Mouse (Mus musculus) liver, embryonic 16.5 days (tissue): Measurements from ENCODE around the gene Pp2d1. TPM values are rescaled to one million over a fixed set of nuclear protein-coding genes. Genes with fewer than 3 reads are reported as not detected.

Experiments used
- ATAC-seq: fragments of 200-750 bp; cut with Nextera tagmentation; 2 replicates; pipeline ENCODE4 v1.8.0; 2017; ENCODE audit warnings: low read depth, mild to moderate bottlenecking, moderate number of reproducible peaks, moderate library complexity
- H3K27ac ChIP-seq: fragments of 300-500 bp; sonication (generic); 2 replicates; pipeline ENCODE4 v1.5.1; 2014; ENCODE audit warnings: mild to moderate bottlenecking, low read length
- H3K27me3 ChIP-seq: fragments of 300-500 bp; sonication (generic); 2 replicates; pipeline ENCODE4 v1.6.1; 2014; ENCODE audit warnings: low read depth, low read length, mixed read lengths; ENCODE audit not compliant: control insufficient read depth, insufficient read depth
- H3K36me3 ChIP-seq: fragments of 300-500 bp; sonication (generic); 2 replicates; pipeline ENCODE4 v1.6.1; 2014; ENCODE audit warnings: mild to moderate bottlenecking; ENCODE audit not compliant: control insufficient read depth, insufficient read depth
- H3K4me1 ChIP-seq: fragments of 300-500 bp; sonication (generic); 2 replicates; pipeline ENCODE4 v1.6.1; 2014; ENCODE audit warnings: low read depth, low read length, mixed read lengths; ENCODE audit not compliant: control insufficient read depth
- H3K4me2 ChIP-seq: fragments of 300-500 bp; sonication (generic); 2 replicates; pipeline ENCODE4 v1.6.1; 2014; ENCODE audit warnings: low read depth, low read length, mixed read lengths
- H3K4me3 ChIP-seq: fragments of 300-500 bp; sonication (generic); 2 replicates; pipeline ENCODE4 v1.5.1; 2014; ENCODE audit warnings: low read depth, mild to moderate bottlenecking, low read length
- H3K9ac ChIP-seq: fragments of 300-500 bp; sonication (generic); 2 replicates; pipeline ENCODE4 v1.6.1; 2014; ENCODE audit warnings: low read depth, low read length
- H3K9me3 ChIP-seq: fragments of 300-500 bp; sonication (generic); replicated peaks from 2 replicates; pipeline ENCODE4 v1.6.1; 2016; ENCODE audit warnings: low read length; ENCODE audit not compliant: control insufficient read depth
- WGBS: fragments of 180-500 bp; shearing (Covaris S2); extraction: QIAGEN DNeasy Blood & Tissue Kit; methylation state at CpG from one replicate; pipeline ENCODE4 v1.1.7; 2014; ENCODE audit not compliant: insufficient replicate concordance; 5-methylcytosine and 5-hydroxymethylcytosine counted together
- polyA plus RNA-seq: library from polyadenylated mRNA; unstranded; fragments of >200 nt; fragmentation: Nextera tagmentation; extraction: Ambion mirVana; gene quantifications from 2 replicates; pipeline ENCODE4 v1.2.1, GENCODE M21; 2015

Pp2d1 gene
- polyA plus RNA-seq, 1 experiment from 2014 or later, result 0.08 TPM

DNA sequence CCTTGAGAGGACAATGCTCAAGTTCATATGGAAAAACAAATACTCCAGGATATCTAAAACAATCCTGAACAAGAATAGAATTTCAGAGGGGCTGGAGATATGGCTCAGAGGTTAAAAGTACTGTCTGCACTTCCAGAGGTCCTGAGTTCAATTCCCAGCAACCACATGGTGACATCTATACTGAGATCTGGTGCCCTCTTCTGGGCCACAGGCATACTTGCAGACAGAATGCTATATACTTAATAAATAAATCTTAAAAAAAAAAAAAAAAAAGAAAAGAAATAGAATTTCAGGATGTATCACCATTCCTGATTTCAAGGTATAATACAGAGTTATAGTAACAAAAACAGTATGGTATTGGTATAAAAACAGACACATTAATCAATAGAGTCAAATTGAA, 19.9 kb downstream of the Pp2d1 start:
- no peak overlapping the region for H3K4me2 ChIP-seq
- H3K27ac ChIP-seq, result no peak overlapping the region
- no peak for ATAC-seq
- H3K9me3 ChIP-seq, result no peaks in the 10 kb centered on the region
- no peaks in the 10 kb centered on the region; the same call in 1 of the 2 replicates for H3K36me3 ChIP-seq
- no peak overlapping the region for H3K9ac ChIP-seq
- no peaks in the 10 kb centered on the region for H3K27me3 ChIP-seq
- no peak overlapping the region for H3K4me3 ChIP-seq
- no peaks in the 10 kb centered on the region for H3K4me1 ChIP-seq

DNA sequence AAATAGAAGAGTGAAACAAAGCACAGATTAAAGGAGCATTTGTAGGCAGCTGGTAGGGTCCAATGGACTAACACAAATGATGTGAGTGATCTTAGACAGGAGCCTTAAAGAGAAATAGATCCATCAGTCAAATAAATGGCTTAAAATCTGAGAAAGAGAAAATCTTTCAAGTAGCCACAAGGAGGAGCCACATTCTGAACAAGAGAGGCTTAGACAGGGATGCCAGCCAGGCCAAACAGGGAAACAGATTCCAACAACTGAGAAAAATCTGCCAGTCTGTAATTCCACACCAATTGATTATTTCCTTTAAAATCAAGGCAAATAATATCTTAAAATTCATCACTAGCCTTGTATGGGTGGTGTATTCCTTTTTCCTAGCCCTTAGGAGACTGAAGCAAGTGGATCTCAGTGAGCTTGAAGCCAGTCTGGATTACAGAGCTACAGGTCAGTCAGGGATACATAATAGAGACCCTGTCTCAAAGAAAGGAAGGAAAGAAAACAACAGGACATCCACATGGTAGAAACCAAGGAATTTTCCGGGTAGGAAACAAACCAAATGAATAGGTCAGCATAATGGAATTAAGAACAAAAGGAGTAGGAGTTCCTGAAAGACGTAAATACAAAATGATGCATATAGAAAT, 26.8 kb downstream of the Pp2d1 start:
- Histone ChIP-seq H3K4me3 (no peak overlapping the region), H3K4me2 (no peak overlapping the region), H3K27me3 (no peaks in the 10 kb centered on the region), H3K4me1 (no peaks in the 10 kb centered on the region), H3K9me3 (no peaks in the 10 kb centered on the region), H3K36me3 (no peaks in the 10 kb centered on the region; the same call in 1 of the 2 replicates), H3K27ac (no peak overlapping the region), H3K9ac (no peak overlapping the region)
- no peak for ATAC-seq
- WGBS, result 71% methylated on average over 2 of the region's 2 CpGs

DNA sequence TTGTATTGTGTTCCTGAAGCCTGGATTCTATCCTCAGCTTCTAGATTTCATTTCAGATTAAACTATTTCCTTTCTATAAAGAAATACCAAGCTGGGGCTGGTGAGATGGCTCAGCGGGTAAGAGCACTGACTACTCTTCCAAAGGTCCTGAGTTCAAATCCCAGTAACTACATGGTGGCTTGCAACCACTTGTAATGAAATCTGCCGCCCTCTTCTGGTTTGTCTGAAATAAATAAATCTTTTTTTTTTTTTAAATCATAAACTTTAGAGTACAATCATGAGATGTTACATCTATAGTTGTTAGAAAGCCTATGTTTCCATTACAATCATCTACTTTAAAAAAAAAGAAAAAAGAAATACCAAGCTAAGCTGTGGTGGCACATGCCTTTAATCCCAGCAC, 36.3 kb downstream of the Pp2d1 start:
- H3K9me3 ChIP-seq, result no peaks in the 10 kb centered on the region
- WGBS, result 88% methylated on average over 2 of the region's 2 CpGs
- H3K27ac ChIP-seq, result no peak overlapping the region
- H3K4me2 ChIP-seq, result no peak overlapping the region
- H3K27me3 ChIP-seq, result no peaks in the 10 kb centered on the region
- no peaks in the 10 kb centered on the region for H3K4me1 ChIP-seq
- H3K9ac ChIP-seq, result no peak overlapping the region
- no peak overlapping the region for H3K4me3 ChIP-seq
- H3K36me3 ChIP-seq, result peaks cover 16% of the 10 kb centered on the region
- no peak for ATAC-seq

DNA sequence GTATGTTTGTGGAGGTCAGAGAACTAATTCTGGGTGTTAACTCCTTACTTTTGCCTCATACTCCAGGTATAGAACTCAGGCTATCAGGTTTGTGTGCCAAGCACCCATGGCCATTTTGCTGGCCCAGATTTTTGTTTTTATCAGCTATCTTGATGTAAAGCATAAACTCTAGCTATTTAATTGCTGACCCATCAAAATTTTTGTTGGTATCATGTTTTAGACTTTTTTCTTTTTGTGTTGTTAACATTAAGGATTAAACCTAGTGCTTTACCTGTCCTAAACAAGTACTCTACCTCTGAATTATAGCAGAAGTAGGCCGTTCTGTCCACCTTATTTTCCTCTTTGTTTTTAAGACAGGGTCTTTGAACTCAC, 50.3 kb downstream of the Pp2d1 start:
- peaks cover 11% of the 10 kb centered on the region for H3K36me3 ChIP-seq
- ATAC-seq, result no peak
- H3K4me1 ChIP-seq, result no peaks in the 10 kb centered on the region
- no peak overlapping the region for H3K9ac ChIP-seq
- no peaks in the 10 kb centered on the region for H3K9me3 ChIP-seq
- H3K27ac ChIP-seq, result no peak overlapping the region
- 80% methylated on average over 1 of the region's 1 CpGs for WGBS
- H3K27me3 ChIP-seq, result no peaks in the 10 kb centered on the region
- H3K4me3 ChIP-seq, result no peak overlapping the region
- no peak overlapping the region for H3K4me2 ChIP-seq

GRCm38 (mm10) chr17:53488291-53489006, 50.8 kb downstream of the Pp2d1 start:
- 66% methylated on average over 4 of the region's 4 CpGs for WGBS
- H3K4me2 ChIP-seq, result no peak overlapping the region
- no peaks in the 10 kb centered on the region for H3K4me1 ChIP-seq
- no peak overlapping the region for H3K9ac ChIP-seq
- ATAC-seq, result 0 out of 2 replicates have a peak, but pooled peaks have one; percentile 21
- no peak overlapping the region for H3K27ac ChIP-seq
- H3K27me3 ChIP-seq, result no peaks in the 10 kb centered on the region
- H3K4me3 ChIP-seq, result no peak overlapping the region
- H3K9me3 ChIP-seq, result no peaks in the 10 kb centered on the region
- peaks cover 11% of the 10 kb centered on the region for H3K36me3 ChIP-seq

- ATAC-seq, result no peak
- H3K9ac ChIP-seq, result peak overlapping the region; percentile 97
- H3K27ac ChIP-seq, result no peak overlapping the region
- H3K4me3 ChIP-seq, result peak overlapping the region; percentile 96
- WGBS, result 50% methylated on average over 7 of the region's 7 CpGs
- H3K27me3 ChIP-seq, result no peaks in the 10 kb centered on the region
- peaks cover under 1% of the 10 kb centered on the region for H3K36me3 ChIP-seq
- H3K4me2 ChIP-seq, result peak overlapping the region; percentile 98
- no peaks in the 10 kb centered on the region for H3K9me3 ChIP-seq
- peaks cover 20% of the 10 kb centered on the region for H3K4me1 ChIP-seq
Observed at GRCm38 (mm10) chr17:53480433-53480832, 58.8 kb downstream of the Pp2d1 start.

DNA sequence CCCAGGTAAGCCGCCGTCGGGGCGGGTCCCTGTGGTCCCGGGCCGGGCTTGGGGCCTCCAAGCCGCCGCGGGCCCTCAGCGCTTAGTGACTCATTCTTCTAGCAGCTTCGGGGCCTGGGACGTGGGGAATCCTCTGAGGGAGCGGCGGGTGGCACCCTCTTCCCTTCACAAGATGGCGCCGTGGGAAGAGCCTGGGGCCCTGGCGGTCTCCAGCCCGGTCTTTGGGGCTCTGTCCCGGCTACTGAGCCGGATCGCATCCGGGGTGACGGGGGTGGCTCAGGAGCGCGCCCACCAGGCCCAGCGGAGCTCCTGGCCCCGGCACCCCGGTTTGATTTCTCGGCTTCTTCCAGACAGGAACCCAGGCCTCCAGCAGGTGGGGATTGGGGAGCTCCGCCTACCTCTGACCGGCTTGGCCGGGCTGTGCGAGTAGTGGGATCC, 59.6 kb downstream of the Pp2d1 start:
- Histone ChIP-seq H3K27me3 (no peaks in the 10 kb centered on the region), H3K9ac (peak overlapping the region; percentile 97), H3K4me1 (peaks cover 20% of the 10 kb centered on the region), H3K4me2 (peak overlapping the region; percentile 98), H3K9me3 (no peaks in the 10 kb centered on the region), H3K27ac (peak overlapping the region; percentile 100), H3K36me3 (no peaks in the 10 kb centered on the region; the same call in 1 of the 2 replicates), H3K4me3 (peak overlapping the region; percentile 96)
- peak; percentile 1; the same call in 1 of the 2 replicates for ATAC-seq
- 0% methylated on average over 32 of the region's 33 CpGs for WGBS

DNA sequence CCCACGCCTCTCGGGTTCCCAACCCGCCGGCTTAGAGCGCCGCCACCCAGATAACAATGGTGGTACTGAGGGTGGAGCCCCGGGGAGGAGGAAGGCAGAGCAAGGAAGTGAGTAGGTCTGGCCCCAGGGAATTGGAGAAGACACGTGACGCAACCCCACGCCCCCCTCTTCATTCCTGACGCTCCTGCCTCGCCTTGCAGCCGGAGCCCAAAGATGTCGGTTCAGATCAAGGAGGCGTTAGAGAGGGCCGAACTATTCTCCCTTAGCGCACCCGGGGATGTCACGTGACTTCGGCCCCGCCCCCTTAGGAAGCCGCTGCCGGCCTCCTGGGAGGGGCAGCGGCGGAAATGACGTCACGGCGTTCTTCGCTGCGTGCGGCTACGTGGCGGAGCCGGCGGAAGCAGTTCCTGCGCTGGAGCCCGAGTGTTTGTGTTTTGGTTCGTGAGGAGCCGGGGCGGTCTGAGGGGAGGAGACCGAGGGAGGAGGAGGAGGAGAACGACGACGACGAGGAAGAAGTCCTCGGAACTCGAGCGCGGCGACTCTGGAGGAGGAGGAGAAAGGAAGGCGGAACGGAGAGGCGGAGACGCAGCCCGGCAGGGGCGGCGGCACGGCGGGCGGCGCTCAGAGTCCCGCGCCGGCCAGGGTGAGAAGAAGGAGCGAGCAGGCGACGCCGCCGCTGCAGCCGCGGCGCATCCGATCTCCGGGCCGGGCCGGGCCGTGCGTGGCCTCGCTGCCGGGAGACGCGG, 60.2 kb downstream of the Pp2d1 start, which contains the start of gene Rab5a:
Rab5a (plus strand) TSS at position 377 of the 746 bp plus-strand sequence.
- Histone ChIP-seq H3K36me3 (no peaks in the 10 kb centered on the region), H3K4me3 (peak within 1 kb of the TSS; percentile 96), H3K9ac (peak within 1 kb of the TSS; percentile 97), H3K27ac (peak within 1 kb of the TSS; percentile 100), H3K9me3 (no peaks in the 10 kb centered on the region), H3K4me1 (peaks cover 20% of the 10 kb centered on the region), H3K27me3 (no peaks in the 10 kb centered on the region), H3K4me2 (peak within 1 kb of the TSS; percentile 98)
- 0% methylated on average over 77 of the region's 82 CpGs for WGBS
- ATAC-seq, result peak; percentile 91
